Mouse (Mus musculus) gastrocnemius, postnatal 25 days (tissue): ENCODE data around the gene Gpr152. TPM values are rescaled to one million over a fixed set of nuclear protein-coding genes. Genes with fewer than 3 reads are reported as not detected.
A peak's percentile ranks its signal among the peaks of the same experiment; 100 is the strongest.

Experiments
- DNase-seq: peaks from one replicate; pipeline ENCODE4 v3.0.0; 2022
- total RNA-seq, 2 experiments: library from RNA; stranded (reverse); gene quantifications; 1 replicate in 1 of 2; 2 replicates in 1 of 2; pipeline ENCODE4 v1.2.3; 2021

The Gpr152 gene
- total RNA-seq, 2 experiments from 2014 or later, result not detected

GRCm38 (mm10) chr19:4171393-4172290, 32.1 kb downstream of the Gpr152 start:
- DNase-seq, result peak; percentile 74

GRCm38 (mm10) chr19:4172925-4173324, 33.3 kb downstream of the Gpr152 start:
- DNase-seq, result no peak

- DNase-seq, result peak; percentile 60
Measured at GRCm38 (mm10) chr19:4175368-4175947, 35.9 kb downstream of the Gpr152 start, which contains the start of gene Carns1. Carns1 (minus strand) TSS chr19:4175479.

GRCm38 (mm10) chr19:4180411-4180810, 40.8 kb downstream of the Gpr152 start:
- DNase-seq, result no peak

- no peak for DNase-seq
Measured at GRCm38 (mm10) chr19:4181892-4182291, 42.3 kb downstream of the Gpr152 start.

- no peak for DNase-seq
Measured at GRCm38 (mm10) chr19:4183689-4184088, 44.1 kb downstream of the Gpr152 start.

GRCm38 (mm10) chr19:4184976-4185975, 45.7 kb downstream of the Gpr152 start:
- DNase-seq, result no peak

GRCm38 (mm10) chr19:4187303-4187702, 47.7 kb downstream of the Gpr152 start:
- no peak for DNase-seq

GRCm38 (mm10) chr19:4189051-4189620, 49.5 kb downstream of the Gpr152 start:
- DNase-seq, result no peak

- peak; percentile 66 for DNase-seq
Measured at GRCm38 (mm10) chr19:4190831-4191334, 51.3 kb downstream of the Gpr152 start, which contains the start of gene Tbc1d10c. Tbc1d10c (minus strand) TSS chr19:4191284.

- DNase-seq, result peak; percentile 96
Measured at GRCm38 (mm10) chr19:4191528-4192250, 52.1 kb downstream of the Gpr152 start, which contains the start of gene Ppp1ca. Ppp1ca (plus strand) TSS chr19:4192065.

- no peak for DNase-seq
Measured at GRCm38 (mm10) chr19:4192251-4192985, 52.8 kb downstream of the Gpr152 start.

- DNase-seq, result no peak
Measured at GRCm38 (mm10) chr19:4193129-4193528, 53.5 kb downstream of the Gpr152 start.

- no peak for DNase-seq
Measured at GRCm38 (mm10) chr19:4194021-4194724, 54.6 kb downstream of the Gpr152 start.

- no peak for DNase-seq
Measured at GRCm38 (mm10) chr19:4194776-4195650, 55.4 kb downstream of the Gpr152 start.
